Mouse (Mus musculus): ENCODE measurements around the gene Sh3bgr. TPM values are rescaled to one million over a fixed set of nuclear protein-coding genes. Genes with fewer than 3 reads are reported as not detected.

The Sh3bgr gene
- total RNA-seq, 2 experiments from 2014 or later, result 593 to 606 TPM

Other genes starting within 250 kb of the Sh3bgr start
- gene Psmg1, start 209.5 kb upstream of the Sh3bgr start, total RNA-seq (2021), result 10 to 100 TPM; 23.8 to 30.0 TPM
- gene Brwd1, start 117.9 kb upstream of the Sh3bgr start, total RNA-seq (2021), result 100 to 1,000 TPM in 1 of 2 experiments, 10 to 100 TPM in 1; 92.4 to 101 TPM
- 100 to 1,000 TPM in 1 of 2 experiments, 10 to 100 TPM in 1; 94.6 to 120 TPM for gene Hmgn1, start 72.7 kb upstream of the Sh3bgr start, total RNA-seq (2021)
- 10 to 100 TPM; 12.8 to 18.2 TPM for gene Wrb, start 55.0 kb upstream of the Sh3bgr start, total RNA-seq (2021)
- 1 to 10 TPM; 1.3 to 1.4 TPM for gene Lca5l, start 8.2 kb upstream of the Sh3bgr start, total RNA-seq (2021)
- not detected for gene B3galt5, start 35.4 kb downstream of the Sh3bgr start, total RNA-seq (2021)
- not detected for gene Itgb2l, start 243.2 kb downstream of the Sh3bgr start, total RNA-seq (2021)

All from heart, postnatal 10 days (tissue).